Mouse (Mus musculus) myocyte (in vitro differentiated cells): Measurements from ENCODE around the gene Olfr69. TPM values are rescaled to one million over a fixed set of nuclear protein-coding genes. Genes with fewer than 3 reads are reported as not detected.
"Not testable (repeated sequence)": the region's sequence is repeated elsewhere in the genome, so short reads cannot be mapped to it uniquely, and the experiment has no call there.

ENCODE experiments used
- H3K27me3 ChIP-seq: one replicate; pipeline ENCODE4 v1.6.1; 2011; ENCODE audit not compliant: control insufficient read depth, insufficient read depth, insufficient read length
- H3K36me3 ChIP-seq: one replicate; pipeline ENCODE4 v1.6.1; 2011; ENCODE audit not compliant: control insufficient read depth, insufficient read depth
- H3K4me2 ChIP-seq: one replicate; pipeline ENCODE4 v1.6.1; 2011; ENCODE audit warnings: low read depth, control low read depth
- H3K4me3 ChIP-seq: one replicate; pipeline ENCODE4 v1.5.1; 2011; ENCODE audit warnings: mild to moderate bottlenecking, control low read depth, moderate library complexity
- H3K79me2 ChIP-seq: one replicate; pipeline ENCODE4 v1.6.1; 2011; ENCODE audit not compliant: control insufficient read depth, insufficient read depth
- H3ac ChIP-seq: one replicate; pipeline ENCODE4 v1.6.1; 2011; ENCODE audit not compliant: control insufficient read depth, insufficient read length
- CEBPB ChIP-seq: IDR thresholded peaks from 2 replicates; pipeline ENCODE4 v1.6.1; 2011; ENCODE audit warnings: mild to moderate bottlenecking, moderate library complexity; ENCODE audit not compliant: poor library complexity, insufficient read depth, severe bottlenecking
- E2F4 ChIP-seq: IDR thresholded peaks from one replicate; pipeline ENCODE4 v1.6.1; 2011; ENCODE audit warnings: mild to moderate bottlenecking, control low read depth, moderate library complexity; ENCODE audit not compliant: insufficient read depth
- MAX ChIP-seq: IDR thresholded peaks from one replicate; pipeline ENCODE4 v1.6.1; 2011; ENCODE audit warnings: low read depth, mild to moderate bottlenecking, control low read depth
- MYOD1 ChIP-seq, 3 experiments: IDR thresholded peaks; one replicate each; pipeline ENCODE4 v1.6.1; 2011; ENCODE audit warnings: control low read depth in 2 of 3, low read depth in 2 of 3, mild to moderate bottlenecking in 2 of 3, moderate library complexity in 1 of 3; ENCODE audit not compliant: insufficient read length in 2 of 3, control insufficient read depth in 1 of 3
- MYOG ChIP-seq, 3 experiments: IDR thresholded peaks; one replicate each; pipeline ENCODE4 v1.6.1; 2011; ENCODE audit warnings: control low read depth in 2 of 3, low read depth in 2 of 3, mild to moderate bottlenecking in 2 of 3; ENCODE audit not compliant: insufficient read length in 2 of 3, control insufficient read depth in 1 of 3, insufficient read depth in 1 of 3
- POLR2A ChIP-seq: IDR thresholded peaks from one replicate; pipeline ENCODE4 v1.6.1; 2011; ENCODE audit warnings: low read depth, mild to moderate bottlenecking, control low read depth, moderate library complexity; ENCODE audit not compliant: insufficient read length
- POLR2AphosphoS2 ChIP-seq: IDR thresholded peaks from one replicate; pipeline ENCODE4 v1.6.1; 2011; ENCODE audit warnings: low read depth, control low read depth; ENCODE audit not compliant: insufficient read length
- REST ChIP-seq: IDR thresholded peaks from one replicate; pipeline ENCODE4 v1.6.1; 2011; ENCODE audit warnings: mild to moderate bottlenecking, control low read depth, moderate library complexity; ENCODE audit not compliant: insufficient read depth, insufficient read length
- SRF ChIP-seq: IDR thresholded peaks from one replicate; pipeline ENCODE4 v1.6.1; 2011; ENCODE audit warnings: low read depth; ENCODE audit not compliant: control insufficient read depth, insufficient read length
- TCF12 ChIP-seq: IDR thresholded peaks from one replicate; pipeline ENCODE4 v1.6.1; 2011; ENCODE audit warnings: mild to moderate bottlenecking, control low read depth; ENCODE audit not compliant: poor library complexity, insufficient read depth, severe bottlenecking
- TCF3 ChIP-seq: IDR thresholded peaks from one replicate; pipeline ENCODE4 v1.6.1; 2011; ENCODE audit warnings: low read depth, control low read depth; ENCODE audit not compliant: insufficient read length
- USF1 ChIP-seq: IDR thresholded peaks from one replicate; pipeline ENCODE4 v1.6.1; 2011; ENCODE audit warnings: low read depth, mild to moderate bottlenecking, control low read depth, moderate library complexity
- polyA plus RNA-seq: library from polyadenylated mRNA; unstranded; fragments of >200 nt; fragmentation: generic; extraction: Trizol; gene quantifications from one replicate; pipeline ENCODE4 v1.2.1, GENCODE M21; 2012; ENCODE audit warnings: missing spikeins

Gene Olfr69
- not detected for polyA plus RNA-seq

- H3K36me3 ChIP-seq: no peaks in the 10 kb centered on the region
- no peak within 1 kb of the TSS for H3K4me3 ChIP-seq
- no peak for TF ChIP-seq TCF3
- TF ChIP-seq E2F4: no peak
- TF ChIP-seq REST: no peak
- TF ChIP-seq MYOD1 (IDR thresholded peaks at IDR 0.05; ENCODE audit: control insufficient read depth in 1 of 3, insufficient read length in 2 of 3, low read depth in 2 of 3): no peak
- no peak for TF ChIP-seq USF1
- no peak for TF ChIP-seq CEBPB
- no peak for TF ChIP-seq MYOG (IDR thresholded peaks at IDR 0.05; ENCODE audit: control insufficient read depth in 1 of 3, insufficient read depth in 1 of 3, insufficient read length in 2 of 3, low read depth in 2 of 3)
- TF ChIP-seq MAX: no peak
- no peak for TF ChIP-seq TCF12
- no peak for TF ChIP-seq POLR2A
- no peak for TF ChIP-seq POLR2AphosphoS2
- no peak for TF ChIP-seq SRF
- no peak within 1 kb of the TSS for H3K4me2 ChIP-seq
- H3ac ChIP-seq: no peak within 1 kb of the TSS
- no peaks in the 10 kb centered on the region for H3K79me2 ChIP-seq
- no peaks in the 10 kb centered on the region for H3K27me3 ChIP-seq
Measured at GRCm38 (mm10) chr7:103771494-103771893, at the start of gene Olfr69. Olfr69 (minus strand) TSS chr7:103771594.

- not testable (repeated sequence) for H3K79me2 ChIP-seq, H3K36me3 ChIP-seq, H3K4me2 ChIP-seq
Measured at GRCm38 (mm10) chr7:103815085-103815484, 43.7 kb upstream of the Olfr69 start.

GRCm38 (mm10) chr7:103813766-103814165 is 42.4 kb upstream of the Olfr69 start, which contains the start of gene Hbb-bt:
Hbb-bt (minus strand) TSS chr7:103813996.
- no peaks in the 10 kb centered on the region for H3K27me3 ChIP-seq
- H3K4me2 ChIP-seq: no peak within 1 kb of the TSS
- no peaks in the 10 kb centered on the region for H3K36me3 ChIP-seq
- H3K4me3 ChIP-seq: no peak within 1 kb of the TSS
- TF ChIP-seq SRF: no peak
- TF ChIP-seq MYOD1 (IDR thresholded peaks at IDR 0.05; ENCODE audit: control insufficient read depth in 1 of 3, insufficient read length in 2 of 3, low read depth in 2 of 3): no peak
- no peak for TF ChIP-seq CEBPB
- TF ChIP-seq E2F4: no peak
- no peak for TF ChIP-seq MAX
- TF ChIP-seq REST: no peak
- TF ChIP-seq USF1: no peak
- no peak for TF ChIP-seq POLR2A
- no peak for TF ChIP-seq TCF12
- no peak for TF ChIP-seq MYOG (IDR thresholded peaks at IDR 0.05; ENCODE audit: control insufficient read depth in 1 of 3, insufficient read depth in 1 of 3, insufficient read length in 2 of 3, low read depth in 2 of 3)
- no peak within 1 kb of the TSS for H3ac ChIP-seq
- H3K79me2 ChIP-seq: no peaks in the 10 kb centered on the region

More at GRCm38 (mm10) chr7:103815085-103815484, 43.7 kb upstream of the Olfr69 start:
- H3K4me3 ChIP-seq, H3K27me3 ChIP-seq, H3ac ChIP-seq: not testable (repeated sequence)

GRCm38 (mm10) chr7:103813152-103813551 is 41.8 kb upstream of the Olfr69 start:
- not testable (repeated sequence) for H3K36me3 ChIP-seq, H3K79me2 ChIP-seq, H3K27me3 ChIP-seq, H3K4me3 ChIP-seq, H3ac ChIP-seq, H3K4me2 ChIP-seq

GRCm38 (mm10) chr7:103812174-103812573 is 40.8 kb upstream of the Olfr69 start:
- no peak overlapping the region for H3ac ChIP-seq
- no peak overlapping the region for H3K4me2 ChIP-seq
- H3K36me3 ChIP-seq: no peaks in the 10 kb centered on the region
- TF ChIP-seq TCF3 (no peak), POLR2A (no peak), USF1 (no peak), POLR2AphosphoS2 (no peak), MAX (no peak)
- no peaks in the 10 kb centered on the region for H3K27me3 ChIP-seq
- H3K4me3 ChIP-seq: no peak overlapping the region
- H3K79me2 ChIP-seq: no peaks in the 10 kb centered on the region

- Histone ChIP-seq H3ac (no peak overlapping the region), H3K79me2 (no peaks in the 10 kb centered on the region), H3K4me3 (no peak overlapping the region), H3K27me3 (no peaks in the 10 kb centered on the region), H3K4me2 (no peak overlapping the region), H3K36me3 (no peaks in the 10 kb centered on the region)
- no peak for TF ChIP-seq E2F4
- TF ChIP-seq POLR2A: no peak
- no peak for TF ChIP-seq MAX
Measured at GRCm38 (mm10) chr7:103811223-103811845, 39.9 kb upstream of the Olfr69 start.
